In the genomic region with DNA sequence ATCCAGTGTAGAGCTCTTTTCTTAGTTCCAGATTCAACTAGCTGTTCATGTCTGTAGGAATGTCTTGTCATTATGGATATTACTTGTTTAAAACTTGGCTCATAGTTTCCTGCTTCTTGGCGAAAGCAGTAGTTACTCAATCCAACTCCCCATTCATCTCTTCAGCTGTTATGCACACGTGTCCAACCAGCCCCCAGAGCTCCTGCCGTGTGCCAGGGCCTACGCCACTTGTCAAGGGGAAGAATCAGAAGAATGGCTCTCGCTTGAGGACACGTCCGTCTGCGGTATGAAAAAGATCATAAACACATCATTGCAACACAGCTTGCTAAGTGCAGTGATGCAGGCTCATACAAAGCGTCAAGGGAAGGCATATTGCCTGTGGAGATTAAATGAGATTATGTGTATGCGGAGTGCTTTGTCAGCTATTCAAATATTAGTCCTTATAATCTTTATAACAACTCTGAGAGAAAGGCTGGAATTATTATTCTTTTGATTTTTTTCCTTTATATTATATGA, we compare ENCODE assay signal across 17 mouse cellular contexts.
DNase-seq lines count a peak whose midpoint lies in the region; ATAC-seq and TF ChIP-seq lines count a peak whose summit lies in the region.
"Had no signal": no experiment of that assay in that cellular context is flagged by ENCODE, and none has a peak within 500 bp of the region (broad histone marks: within the 10 kb centered on the region; RNA-seq: fewer than 3 reads in every experiment).

No protein-coding gene starts in this region.

- TF ChIP-seq CTCF in lung, embryonic 14.5 days (IDR thresholded peaks at IDR 0.05; ENCODE audit: low read depth), result no peak

- peak; percentile 78 for ATAC-seq in forebrain, embryonic 16.5 days
- peak; percentile 93 for ATAC-seq in lung, embryonic 14.5 days (ENCODE audit: insufficient read depth)

- H3K27me3 ChIP-seq in forebrain, embryonic 16.5 days (replicated peaks; ENCODE audit: control insufficient read depth, insufficient read depth, low read length), result no peaks in the 10 kb centered on the region
- H3K27me3 ChIP-seq in forebrain, embryonic 10.5 days (ENCODE audit: poor library complexity, severe bottlenecking), result peaks cover 6% of the 10 kb centered on the region; the same call in 1 of the 2 replicates
- H3K27me3 ChIP-seq in lung, embryonic 14.5 days (ENCODE audit: insufficient read depth, low read length), result no peaks in the 10 kb centered on the region
- H3K27me3 ChIP-seq in heart, embryonic 10.5 days (ENCODE audit: insufficient read depth, poor library complexity, severe bottlenecking), result no peaks in the 10 kb centered on the region
- H3K27me3 ChIP-seq: hindbrain, embryonic 13.5 days; intestine, embryonic 15.5 days; kidney, embryonic 15.5 days; liver, embryonic 13.5 days; stomach, embryonic 15.5 days had no signal

- no peaks in the 10 kb centered on the region for H3K9me3 ChIP-seq in forebrain, embryonic 16.5 days (ENCODE audit: control insufficient read depth, low read length)
- H3K9me3 ChIP-seq in forebrain, embryonic 10.5 days, result 0 out of 2 replicates have a peak, but pooled peaks cover 3% of the 10 kb centered on the region
- no peaks in the 10 kb centered on the region for H3K9me3 ChIP-seq in lung, embryonic 14.5 days (ENCODE audit: low read depth, low read length)
- no peaks in the 10 kb centered on the region for H3K9me3 ChIP-seq in heart, embryonic 10.5 days
- H3K9me3 ChIP-seq: hindbrain, embryonic 13.5 days; intestine, embryonic 15.5 days; kidney, embryonic 15.5 days; liver, embryonic 13.5 days; stomach, embryonic 15.5 days had no signal

- H3K4me2 ChIP-seq in forebrain, embryonic 16.5 days (ENCODE audit: low read length), result no peak overlapping the region
- H3K4me2 ChIP-seq in lung, embryonic 14.5 days, result no peak overlapping the region
- H3K4me2 ChIP-seq: hindbrain, embryonic 13.5 days; intestine, embryonic 15.5 days; kidney, embryonic 15.5 days; liver, embryonic 13.5 days; stomach, embryonic 15.5 days had no signal

- no peak overlapping the region for H3K27ac ChIP-seq in forebrain, embryonic 16.5 days (ENCODE audit: low read length)
- no peak overlapping the region for H3K27ac ChIP-seq in forebrain, embryonic 10.5 days
- H3K27ac ChIP-seq in lung, embryonic 14.5 days (ENCODE audit: low read depth), result no peak overlapping the region
- H3K27ac ChIP-seq in heart, embryonic 10.5 days, result no peak overlapping the region
- H3K27ac ChIP-seq: hindbrain, embryonic 13.5 days; intestine, embryonic 15.5 days; kidney, embryonic 15.5 days; liver, embryonic 13.5 days; stomach, embryonic 15.5 days had no signal

- no peak overlapping the region for H3K9ac ChIP-seq in forebrain, embryonic 16.5 days (replicated peaks; ENCODE audit: low read depth, low read length)
- no peak overlapping the region for H3K9ac ChIP-seq in lung, embryonic 14.5 days
- H3K9ac ChIP-seq: hindbrain, embryonic 13.5 days; intestine, embryonic 15.5 days; kidney, embryonic 15.5 days; liver, embryonic 13.5 days; stomach, embryonic 15.5 days had no signal

- H3K4me3 ChIP-seq in forebrain, embryonic 16.5 days (replicated peaks; ENCODE audit: low read length), result no peak overlapping the region
- no peak overlapping the region for H3K4me3 ChIP-seq in forebrain, embryonic 10.5 days
- no peak overlapping the region for H3K4me3 ChIP-seq in lung, embryonic 14.5 days (ENCODE audit: low read depth, low read length)
- H3K4me3 ChIP-seq in heart, embryonic 10.5 days, result no peak overlapping the region
- H3K4me3 ChIP-seq: hindbrain, embryonic 13.5 days; intestine, embryonic 15.5 days; kidney, embryonic 15.5 days; liver, embryonic 13.5 days; stomach, embryonic 15.5 days had no signal

- WGBS in forebrain, embryonic 16.5 days, result 53% methylated on average over 10 of the region's 10 CpGs
- WGBS in forebrain, embryonic 10.5 days, result 95% methylated on average over 10 of the region's 10 CpGs
- 49% methylated on average over 10 of the region's 10 CpGs for WGBS in lung, embryonic 14.5 days
- WGBS in heart, embryonic 10.5 days, result 87% methylated on average over 10 of the region's 10 CpGs

- no peaks in the 10 kb centered on the region for H3K36me3 ChIP-seq in forebrain, embryonic 16.5 days (ENCODE audit: control insufficient read depth, insufficient read depth)
- no peaks in the 10 kb centered on the region for H3K36me3 ChIP-seq in forebrain, embryonic 10.5 days (replicated peaks)
- H3K36me3 ChIP-seq in lung, embryonic 14.5 days (ENCODE audit: insufficient read depth), result no peaks in the 10 kb centered on the region
- H3K36me3 ChIP-seq in heart, embryonic 10.5 days, result no peaks in the 10 kb centered on the region
- H3K36me3 ChIP-seq: hindbrain, embryonic 13.5 days; intestine, embryonic 15.5 days; kidney, embryonic 15.5 days; liver, embryonic 13.5 days; stomach, embryonic 15.5 days had no signal

- no peak for DNase-seq in forebrain, embryonic 10.5 days (ENCODE audit: extremely low spot score, low spot score)
- DNase-seq in layer of hippocampus, adult 9-11 months, result peak; percentile 18
- no peak for DNase-seq in layer of hippocampus, adult 9-10 months (ENCODE audit: low spot score)
- peak; percentile 74 for DNase-seq in lung, embryonic 14.5 days
- peak; percentile 26 for DNase-seq in lung, postnatal 36 days
- no peak for DNase-seq in right cerebral cortex, adult 2 months (ENCODE audit: low spot score in 2 of 2)
- no peak for DNase-seq in heart, embryonic 10.5 days (ENCODE audit: low spot score)
- DNase-seq: adrenal gland, postnatal 14 days; B cell, adult 2 months; cerebellum, adult 9-11 months; liver, embryonic 13.5 days; thymus, postnatal 14 days had no signal

- peaks cover 4% of the 10 kb centered on the region for H3K4me1 ChIP-seq in forebrain, embryonic 16.5 days (replicated peaks; ENCODE audit: control insufficient read depth, insufficient read depth, low read length)
- peaks cover 7% of the 10 kb centered on the region for H3K4me1 ChIP-seq in forebrain, embryonic 10.5 days
- no peaks in the 10 kb centered on the region for H3K4me1 ChIP-seq in lung, embryonic 14.5 days (ENCODE audit: insufficient read depth)
- H3K4me1 ChIP-seq in heart, embryonic 10.5 days, result no peaks in the 10 kb centered on the region
- H3K4me1 ChIP-seq: liver, embryonic 13.5 days; stomach, embryonic 15.5 days had no signal

Comparison
In these comparisons a context has a peak if more than half of its experiments do, and no peak if none do; other contexts are left out.
1. DNase-seq: peak in layer of hippocampus, adult 9-11 months (single experiment), lung, embryonic 14.5 days (single experiment) and lung, postnatal 36 days (single experiment); none in forebrain, embryonic 10.5 days (single experiment), layer of hippocampus, adult 9-10 months (single experiment), right cerebral cortex, adult 2 months (0 of 2) and heart, embryonic 10.5 days (single experiment).